Mouse (Mus musculus) gonadal fat pad, adult 2 months (tissue): ENCODE results near the gene Rab13. TPM values are rescaled to one million over a fixed set of nuclear protein-coding genes. Genes with fewer than 3 reads are reported as not detected.

ENCODE experiments used
- DNase-seq: peaks from one replicate; pipeline ENCODE4 v3.0.0-alpha.2; 2012; ENCODE audit warnings: low read depth
- polyA plus RNA-seq: library from polyadenylated mRNA; depleted of rRNA; stranded (reverse); fragments of >200 nt; gene quantifications from 2 replicates; pipeline ENCODE4 v1.2.3, GENCODE M21; 2012; rRNA removed

Rab13 gene
- polyA plus RNA-seq, 1 experiment, result 8.3 TPM

DNA sequence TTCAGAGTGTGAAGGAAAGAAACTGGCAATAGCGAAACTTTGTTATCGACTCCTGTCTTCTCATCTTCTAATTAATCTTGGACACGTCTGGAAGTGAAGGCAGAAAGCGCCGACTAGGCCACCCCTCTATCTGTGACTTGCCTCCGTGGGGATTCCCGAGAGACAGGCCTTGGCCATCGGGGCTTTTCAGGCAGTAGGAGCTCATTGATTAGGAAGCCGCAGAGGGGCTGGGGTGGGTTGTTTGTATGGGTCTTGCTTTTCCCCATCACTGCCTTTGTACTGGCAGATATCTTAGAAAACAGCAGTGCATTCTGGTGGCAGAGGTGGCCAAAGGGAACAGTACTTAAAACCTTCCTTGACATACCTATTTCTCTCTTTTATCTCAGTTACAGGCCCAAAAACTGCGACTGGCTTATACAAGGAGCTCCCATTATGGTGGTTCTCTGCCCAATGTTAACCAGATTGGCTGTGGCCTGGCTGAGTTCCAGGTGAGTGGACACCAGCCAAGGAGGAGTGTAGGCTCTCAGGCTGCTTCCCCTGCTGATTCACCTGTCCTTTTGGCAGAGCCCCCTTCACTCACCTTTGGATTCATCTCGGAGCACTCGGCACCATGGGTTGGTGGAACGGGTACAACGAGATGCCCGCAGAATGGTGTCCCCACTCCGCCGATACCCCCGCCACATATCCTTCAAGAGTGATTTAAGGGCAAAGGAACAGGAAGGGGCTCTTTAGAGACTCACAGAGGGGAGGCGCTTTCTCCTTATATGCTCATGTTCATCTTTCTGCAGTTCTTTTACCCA, 43.4 kb downstream of the Rab13 start:
- no peak for DNase-seq

DNA sequence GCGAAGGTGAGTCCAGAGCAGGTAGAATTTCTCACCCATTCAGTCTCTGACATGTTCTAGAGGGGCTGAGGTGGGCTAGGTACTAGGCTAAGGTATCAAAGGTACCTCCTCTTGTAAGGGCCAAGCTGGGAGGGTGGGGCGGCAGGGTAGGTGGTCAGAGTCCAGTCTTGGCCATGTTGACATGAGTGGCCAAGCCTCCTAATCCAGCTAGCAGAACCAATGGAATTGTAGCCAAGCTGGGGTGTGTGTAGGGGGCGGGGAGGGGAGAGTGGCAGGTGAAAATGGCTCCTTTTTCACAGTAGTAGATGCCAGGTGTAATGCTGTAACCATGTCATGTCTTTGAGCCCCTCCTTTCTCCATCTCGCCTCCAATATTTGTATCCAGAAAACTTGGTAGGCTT, 45.0 kb downstream of the Rab13 start:
- DNase-seq, result no peak

DNA sequence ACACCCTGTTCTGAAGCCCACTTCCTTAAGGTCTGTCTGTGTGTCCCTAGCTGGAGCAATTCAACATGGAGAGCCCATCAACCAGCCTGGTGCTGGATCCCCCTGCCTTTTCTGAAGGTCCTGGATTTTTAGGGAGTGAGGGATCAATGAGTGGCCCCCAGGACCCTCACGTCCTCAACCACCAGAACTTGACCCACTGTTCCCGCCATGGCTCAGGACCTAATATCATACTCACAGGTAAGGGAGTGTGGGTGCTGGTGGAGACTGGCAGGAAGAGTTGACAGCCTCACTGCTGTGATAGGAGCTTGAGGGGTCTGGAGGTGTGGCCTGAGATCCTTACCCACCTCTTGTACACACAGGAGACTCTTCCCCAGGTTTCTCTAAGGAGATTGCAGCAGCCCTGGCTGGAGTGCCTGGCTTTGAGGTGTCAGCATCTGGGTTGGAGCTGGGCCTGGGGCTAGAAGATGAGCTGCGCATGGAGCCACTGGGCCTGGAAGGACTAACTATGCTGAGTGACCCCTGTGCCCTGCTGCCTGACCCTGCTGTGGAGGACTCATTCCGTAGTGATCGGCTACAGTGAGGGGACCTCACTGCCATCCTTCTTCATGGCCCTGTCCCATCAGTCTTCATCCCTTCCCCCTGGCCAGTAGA, 49.8 kb downstream of the Rab13 start:
- DNase-seq, result no peak

DNA sequence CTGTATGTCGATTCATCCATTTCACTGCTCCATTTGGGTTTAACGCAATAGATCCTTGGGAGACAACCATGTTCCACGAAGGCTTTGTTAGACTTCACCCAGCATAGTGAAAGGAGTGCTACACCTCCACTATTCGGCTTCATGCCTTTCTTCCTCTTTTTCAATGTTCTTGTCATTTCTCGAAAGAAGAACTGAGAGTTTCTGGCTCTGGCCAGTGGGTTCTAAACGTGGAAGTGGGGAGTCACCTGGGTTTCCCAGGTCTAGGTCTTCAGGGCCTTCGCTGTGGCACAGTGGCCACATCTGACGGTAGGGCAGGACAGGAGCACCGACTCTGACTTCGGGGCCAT, 51.2 kb downstream of the Rab13 start:
- no peak for DNase-seq

DNA sequence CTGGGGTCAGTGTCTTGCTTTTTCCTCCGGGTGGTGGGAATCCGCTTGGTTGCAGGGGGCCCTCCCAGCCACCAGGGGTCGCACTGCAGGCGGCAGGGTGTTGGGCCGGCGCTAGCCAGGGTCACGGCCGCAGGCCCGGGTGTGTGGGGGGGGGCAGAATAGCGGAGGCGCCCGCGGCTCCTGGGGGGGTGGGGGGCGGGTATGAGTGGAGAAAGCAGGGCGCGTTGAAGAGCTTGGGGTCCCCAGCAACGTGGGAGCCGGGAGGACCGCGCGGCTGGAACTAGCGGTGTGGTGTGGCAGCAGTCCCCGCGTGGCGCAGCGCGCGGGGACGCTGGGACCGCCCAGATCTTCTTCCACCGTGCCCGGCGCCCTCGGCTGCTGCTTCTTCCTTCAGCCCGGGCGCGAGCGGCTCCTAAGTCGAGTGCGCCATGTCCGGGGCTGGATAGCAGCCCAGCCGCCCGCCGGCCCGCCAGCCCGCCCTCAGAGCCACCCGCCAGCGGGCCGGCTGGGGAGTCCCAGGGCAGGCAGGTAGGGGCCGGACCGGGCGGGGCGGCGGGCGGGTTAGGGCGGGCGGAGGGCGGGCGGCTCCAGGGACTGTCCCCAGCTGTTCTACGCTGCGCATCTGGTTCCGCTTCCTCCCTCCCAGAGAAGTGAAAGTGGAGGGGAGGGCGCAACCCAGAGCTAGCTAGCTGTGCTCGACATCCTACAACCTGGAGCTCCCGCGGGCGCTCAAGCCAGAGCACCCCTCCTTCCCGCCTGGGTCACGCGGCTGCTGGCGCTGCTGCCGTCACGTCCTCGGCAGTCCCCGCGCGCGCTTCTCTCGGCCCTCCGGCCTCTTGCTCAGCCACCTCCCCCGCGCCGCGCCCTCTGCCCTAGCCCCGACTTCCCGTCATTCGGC, 51.8 kb downstream of the Rab13 start, which contains the start of gene Dennd4b:
Dennd4b (plus strand) TSS at position 152 of the 898 bp plus-strand sequence.
- DNase-seq, result no peak

DNA sequence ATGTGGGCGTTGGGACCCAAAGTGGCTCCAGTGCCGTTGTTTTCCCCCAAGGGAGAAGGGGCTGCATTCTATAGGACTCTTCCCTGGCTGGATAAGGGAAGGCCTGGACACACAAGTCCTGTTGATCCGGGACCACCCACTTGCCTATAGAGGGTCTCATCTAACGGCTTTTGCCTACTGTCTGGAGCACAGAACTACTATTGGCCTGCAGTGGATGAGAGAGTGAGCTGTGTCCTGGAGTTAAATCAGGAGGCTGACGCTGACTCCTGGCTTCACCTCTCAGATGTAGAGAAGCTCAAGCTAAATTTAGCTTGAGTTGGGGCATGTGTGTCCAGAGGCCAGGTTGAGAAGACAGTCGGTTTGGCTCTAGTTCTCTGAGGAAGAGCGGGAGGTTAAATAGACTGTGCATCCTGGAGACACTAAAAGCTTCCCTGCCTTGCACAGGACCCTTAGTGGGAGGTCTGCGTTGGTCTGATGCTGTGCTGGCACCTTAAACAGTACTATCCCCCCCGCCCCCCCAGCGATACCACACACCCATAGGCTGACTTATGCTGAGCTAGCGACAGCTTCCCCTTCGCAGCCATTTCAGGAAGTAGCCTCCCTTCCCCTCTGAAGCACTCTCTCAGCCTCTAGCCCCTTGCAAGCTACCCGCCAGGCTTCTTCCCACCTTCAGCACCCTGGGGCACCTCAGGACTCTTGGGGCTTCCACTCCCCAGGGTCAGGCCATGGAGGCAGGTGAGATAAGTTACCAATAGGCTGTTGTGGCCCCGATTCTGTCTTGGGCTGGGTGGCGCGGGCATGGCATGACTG, 52.6 kb downstream of the Rab13 start:
- no peak for DNase-seq

DNA sequence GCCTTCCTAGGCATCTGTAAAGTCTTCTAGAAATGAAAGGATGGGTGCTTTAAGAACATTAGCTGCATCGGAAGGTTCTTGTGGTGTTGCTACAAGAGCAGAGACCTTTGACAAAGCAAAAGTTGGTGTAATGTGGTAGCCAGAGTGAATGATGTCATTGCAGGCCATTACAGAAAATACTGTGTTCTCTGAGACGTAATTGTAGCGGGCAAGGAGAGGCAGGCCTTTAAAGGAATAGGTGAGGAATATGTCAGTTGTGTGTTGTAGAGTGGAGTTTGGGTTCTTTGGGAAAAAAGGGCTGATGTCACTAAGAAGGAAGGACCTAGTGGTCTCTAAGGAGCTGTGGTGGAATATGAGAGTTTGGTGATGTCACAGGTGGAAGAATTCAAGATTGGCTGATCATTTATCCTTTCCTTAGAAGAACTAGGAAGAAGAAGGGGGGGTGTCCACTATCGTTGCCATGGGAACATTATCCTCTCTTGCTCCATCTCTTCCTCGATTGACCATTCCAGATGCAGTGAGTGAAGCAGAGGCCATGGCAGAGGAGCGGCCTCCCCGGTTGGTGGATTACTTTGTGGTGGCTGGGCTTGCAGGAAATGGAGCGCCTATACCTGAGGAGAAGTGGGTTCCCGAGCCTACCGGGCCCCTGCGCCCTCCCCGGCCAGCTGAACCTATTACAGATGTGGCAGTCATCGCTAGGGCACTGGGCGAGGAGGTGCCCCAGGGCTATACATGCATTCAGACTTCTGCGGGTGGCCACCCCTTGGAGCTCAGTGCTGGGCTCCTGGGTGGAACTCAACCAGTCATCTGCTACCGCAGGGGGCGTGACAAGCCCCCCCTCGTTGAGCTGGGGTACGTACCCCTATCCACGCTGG, 53.6 kb downstream of the Rab13 start:
- no peak for DNase-seq

DNA sequence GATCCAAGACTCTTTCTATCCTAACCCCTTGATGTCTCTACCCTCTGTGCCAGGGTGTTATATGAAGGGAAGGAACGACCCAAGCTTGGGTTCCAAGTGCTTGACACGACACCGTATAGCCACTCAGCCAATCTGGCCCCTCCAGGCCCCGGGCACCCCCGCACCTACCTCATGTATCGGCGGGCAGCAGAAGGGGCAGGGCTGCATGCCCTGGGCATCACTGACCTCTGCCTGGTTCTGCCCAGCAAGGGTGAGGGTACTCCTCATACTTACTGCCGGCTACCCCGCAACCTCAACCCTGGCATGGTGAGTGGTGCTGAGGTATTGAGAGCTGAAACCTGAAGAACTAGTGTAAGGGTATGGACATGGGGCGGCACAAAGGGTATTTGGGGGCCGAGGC, 54.7 kb downstream of the Rab13 start:
- no peak for DNase-seq

DNA sequence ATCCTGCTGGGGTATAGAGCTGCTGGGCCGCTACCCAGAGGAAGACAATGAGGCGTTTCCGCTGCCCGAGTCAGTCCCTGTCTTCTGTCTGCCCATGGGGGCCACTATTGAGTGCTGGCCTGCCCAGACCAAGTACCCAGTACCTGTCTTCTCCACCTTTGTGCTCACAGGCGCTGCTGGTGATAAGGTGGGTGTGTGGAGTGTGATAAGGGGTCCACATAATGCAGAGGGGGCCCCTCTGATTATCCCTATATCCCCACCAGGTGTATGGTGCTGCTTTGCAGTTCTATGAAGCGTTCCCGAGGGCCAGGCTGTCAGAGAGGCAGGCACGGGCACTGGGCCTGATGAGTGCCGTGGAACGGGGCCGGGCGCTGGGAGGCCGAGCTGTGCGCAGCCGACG, 55.5 kb downstream of the Rab13 start:
- DNase-seq, result no peak

DNA sequence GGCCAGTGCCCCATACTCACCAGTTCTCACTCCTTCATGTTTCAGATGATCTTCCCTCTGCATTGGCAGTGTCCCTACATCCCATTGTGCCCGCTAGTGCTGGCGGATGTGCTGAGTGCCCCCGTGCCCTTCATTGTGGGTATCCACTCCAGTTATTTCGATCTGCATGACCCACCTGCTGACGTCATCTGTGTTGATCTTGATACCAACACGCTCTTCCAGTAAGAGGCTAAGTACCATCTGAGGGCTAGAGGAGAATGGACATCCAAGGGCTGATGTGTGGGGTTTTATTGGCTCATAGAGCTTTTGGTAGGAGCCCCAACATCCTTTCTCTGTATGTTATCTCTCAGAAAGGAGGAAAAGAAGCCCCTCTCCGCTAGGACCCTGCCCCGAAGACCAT, 57.3 kb downstream of the Rab13 start:
- DNase-seq, result no peak

DNA sequence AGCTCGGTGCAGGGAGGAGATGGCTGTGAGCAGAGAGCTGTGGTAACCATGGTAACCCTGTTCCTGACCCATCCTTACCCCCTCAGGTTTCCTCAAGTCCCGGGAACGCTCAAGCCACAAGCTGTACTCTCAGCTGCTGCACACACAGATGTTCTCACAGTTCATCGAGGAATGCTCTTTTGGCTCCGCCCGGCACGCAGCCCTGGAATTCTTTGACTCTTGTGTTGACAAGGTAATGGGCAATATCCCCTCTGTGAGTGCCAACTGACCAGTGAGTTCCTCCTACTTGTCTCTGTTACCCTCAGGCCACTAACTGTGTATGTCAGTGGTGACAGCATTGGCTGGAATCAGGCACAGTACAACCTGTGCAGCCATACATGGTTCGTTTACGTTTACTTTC, 58.7 kb downstream of the Rab13 start:
- no peak for DNase-seq

DNA sequence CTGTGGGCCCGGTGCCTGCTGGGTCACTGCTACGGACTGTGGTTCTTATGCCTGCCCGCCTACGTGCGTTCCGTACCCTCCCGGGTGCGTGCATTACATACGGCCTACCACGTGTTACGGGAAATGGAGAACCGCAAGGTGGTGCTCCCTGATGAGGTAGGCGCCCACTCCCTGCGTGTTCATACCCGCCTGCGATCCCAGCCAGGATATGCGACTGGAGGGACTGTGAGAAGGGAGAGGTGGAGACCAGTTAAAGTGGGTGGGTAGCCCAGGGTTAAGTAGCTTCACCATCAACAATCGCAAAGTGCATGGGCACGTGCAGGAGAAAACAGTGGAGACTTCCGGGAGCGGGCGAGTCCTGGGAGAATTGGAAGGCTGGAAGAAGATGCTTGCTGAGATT, 60.4 kb downstream of the Rab13 start:
- DNase-seq, result no peak

DNA sequence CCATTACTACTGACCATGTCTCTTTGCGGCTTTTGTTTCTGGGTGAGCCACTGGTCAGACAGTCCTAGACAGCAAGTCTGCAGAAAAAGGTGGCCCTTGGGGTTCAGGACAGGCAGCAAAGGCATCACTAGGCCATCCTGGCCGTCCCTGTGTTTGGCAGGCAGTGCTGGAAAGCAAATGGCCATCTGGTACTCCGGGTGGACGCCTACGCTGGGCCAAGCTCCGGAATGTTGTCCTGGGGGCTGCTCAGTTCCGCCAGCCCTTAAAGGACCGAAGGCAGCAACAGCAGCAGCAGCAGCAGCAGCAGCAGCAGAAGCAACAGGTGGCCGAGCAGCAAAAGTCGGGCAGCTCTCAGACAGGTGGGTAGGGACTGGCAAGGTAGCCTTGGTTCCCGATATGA, 61.8 kb downstream of the Rab13 start:
- DNase-seq, result no peak

Other genes starting within 250 kb of the Rab13 start
- gene Hax1, start 214.9 kb upstream of the Rab13 start, polyA plus RNA-seq, result 79.3 and 99.6 TPM in 2 replicates
- gene 4933434E20Rik, start 162.1 kb upstream of the Rab13 start, polyA plus RNA-seq, result 72.5 and 74.7 TPM in 2 replicates
- gene Ubap2l, start 161.1 kb upstream of the Rab13 start, polyA plus RNA-seq, result 116 and 119 TPM in 2 replicates
- gene Tpm3, start 141.0 kb upstream of the Rab13 start, polyA plus RNA-seq, result 117 and 128 TPM in 2 replicates
- 0.30 and 0.41 TPM in 2 replicates for gene Nup210l, start 109.6 kb upstream of the Rab13 start, polyA plus RNA-seq
- gene Rps27, start within 50 bp of the Rab13 start, polyA plus RNA-seq, result 2,273 and 3,346 TPM in 2 replicates
- 56.6 and 68.4 TPM in 2 replicates for gene Jtb, start 17.9 kb downstream of the Rab13 start, polyA plus RNA-seq
- gene Creb3l4, start 29.8 kb downstream of the Rab13 start, polyA plus RNA-seq, result 1.2 and 1.4 TPM in 2 replicates
- gene Slc39a1, start 34.5 kb downstream of the Rab13 start, polyA plus RNA-seq, result 86.9 and 100 TPM in 2 replicates
- 52.1 and 57.8 TPM in 2 replicates for gene Crtc2, start 40.5 kb downstream of the Rab13 start, polyA plus RNA-seq
- 12.5 and 13.2 TPM in 2 replicates for gene Dennd4b, start 51.5 kb downstream of the Rab13 start, polyA plus RNA-seq
- 19.3 and 25.0 TPM in 2 replicates for gene Gatad2b, start 79.5 kb downstream of the Rab13 start, polyA plus RNA-seq
- 7.4 and 9.4 TPM in 2 replicates for gene Slc27a3, start 176.2 kb downstream of the Rab13 start, polyA plus RNA-seq
- 30.2 and 36.5 TPM in 2 replicates for gene Ints3, start 219.9 kb downstream of the Rab13 start, polyA plus RNA-seq